Mouse (Mus musculus) mouse embryonic stem cell (cell line): Measurements from ENCODE around the gene Krt17.
"Not testable (repeated sequence)": the region's sequence is repeated elsewhere in the genome, so short reads cannot be mapped to it uniquely, and the experiment has no call there.

ENCODE experiments used
- in situ Hi-C, 2 experiments: fragments of 300-500 bp; cut with MboI; formaldehyde crosslinking; loops; 1 replicate in 1 of 2; 3 replicates in 1 of 2; pipeline ENCODE4 v1.14.3; 2019 to 2020; ENCODE audit warnings: low sequenced_read_pairs in 2 of 2, low pct_unique_long_range_greater_than_20kb in 1 of 2, mixed read lengths in 1 of 2; ENCODE audit not compliant: unreplicated experiment in 1 of 2

The Krt17 gene

DNA sequence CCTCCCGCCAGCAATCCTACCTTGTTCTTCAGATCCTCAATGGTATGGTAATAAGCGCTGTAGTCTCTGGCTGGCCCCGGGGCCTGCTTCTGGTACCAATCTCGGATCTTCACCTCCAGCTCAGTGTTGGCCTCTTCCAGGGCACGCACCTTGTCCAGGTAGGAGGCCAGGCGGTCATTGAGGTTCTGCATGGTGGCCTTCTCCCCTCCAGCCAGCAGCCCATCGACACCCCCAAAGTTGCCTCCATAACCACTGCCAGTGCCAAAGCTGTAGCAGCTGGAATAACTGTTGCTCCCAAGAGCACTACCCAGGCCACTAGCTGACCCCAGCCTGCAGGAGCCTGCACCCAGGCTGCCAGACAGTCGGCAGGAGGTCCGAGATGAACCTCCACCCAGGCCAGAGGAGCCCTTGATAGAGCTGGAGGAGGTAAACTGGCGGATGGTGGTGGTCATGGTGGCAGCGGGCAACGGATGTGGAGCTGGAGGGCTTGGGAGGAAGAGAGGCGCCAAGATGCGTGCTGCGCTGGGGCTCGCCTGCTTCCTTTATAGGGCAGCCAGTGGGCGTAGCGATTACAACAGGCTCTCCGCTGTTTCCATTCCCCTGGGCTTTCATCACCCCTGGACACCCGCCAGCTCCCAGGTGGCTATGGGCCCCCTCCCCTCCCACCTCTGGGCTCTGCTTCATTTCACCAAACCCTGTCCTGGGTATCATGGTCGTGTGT, at the start of gene Krt17:
Gene Krt17, minus strand, starts transcription at position 516 of the 721 bp plus-strand sequence.
- in situ Hi-C loops = no loop called here

DNA sequence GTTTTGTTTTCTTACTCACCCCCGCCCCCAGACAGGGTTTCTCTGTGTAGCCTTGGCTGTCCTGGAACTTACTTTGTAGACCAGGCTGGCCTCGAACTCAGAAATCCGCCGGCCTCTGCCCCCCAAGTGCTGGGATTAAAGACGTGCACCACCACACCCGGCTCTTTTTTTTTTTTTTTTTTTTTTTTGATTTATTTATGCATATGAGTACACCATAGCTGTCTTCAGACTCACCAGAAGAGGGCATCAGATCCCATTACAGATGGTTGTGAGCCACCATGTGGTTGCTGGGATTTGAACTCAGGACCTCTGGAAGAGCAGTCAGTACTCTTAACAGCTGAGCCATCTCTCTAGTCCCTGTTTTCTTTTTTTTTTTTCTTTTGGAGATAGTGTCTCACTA, 47.8 kb upstream of the Krt17 start:
- in situ Hi-C loops = not testable (repeated sequence)

DNA sequence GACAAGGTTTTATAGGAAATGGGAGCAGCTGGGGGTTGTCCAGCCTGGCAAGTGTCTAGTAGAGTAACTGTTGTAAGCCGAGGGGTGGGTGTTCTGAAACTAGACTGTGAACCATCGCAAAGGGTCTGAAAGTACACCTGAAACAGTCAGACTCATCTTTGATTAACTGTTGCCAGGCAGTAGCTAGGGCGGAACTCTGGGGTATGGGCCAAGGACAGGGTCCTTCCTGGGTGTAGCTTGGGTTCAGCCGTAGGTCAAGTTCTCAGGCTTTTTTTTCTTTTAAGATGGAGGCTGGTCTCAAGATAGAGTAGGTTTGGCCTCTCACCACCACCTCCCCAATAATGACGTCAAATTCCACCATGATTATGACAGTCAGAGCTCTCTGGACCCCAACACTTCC, 47.1 kb upstream of the Krt17 start:
- in situ Hi-C loops = no loop called here

DNA sequence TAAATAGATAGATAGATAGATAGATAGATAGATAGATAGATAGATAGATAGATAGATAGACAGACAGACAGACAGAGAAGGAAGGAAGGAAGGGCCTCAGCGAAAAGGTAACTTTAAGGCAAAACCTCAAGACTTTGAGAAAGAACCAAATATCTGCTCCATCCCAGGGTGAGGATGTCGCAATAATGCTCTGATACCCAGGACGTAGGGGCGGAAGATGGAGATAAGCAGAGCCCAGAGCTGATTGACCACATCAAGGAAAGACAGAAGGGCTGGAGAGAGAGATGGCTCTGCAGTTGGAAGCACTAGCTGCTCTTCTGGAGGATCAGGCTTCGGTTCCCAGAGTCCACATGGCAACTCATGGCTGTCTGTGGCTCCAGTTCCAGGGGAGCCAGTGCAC, 40.5 kb upstream of the Krt17 start:
- in situ Hi-C loops = no loop called here

DNA sequence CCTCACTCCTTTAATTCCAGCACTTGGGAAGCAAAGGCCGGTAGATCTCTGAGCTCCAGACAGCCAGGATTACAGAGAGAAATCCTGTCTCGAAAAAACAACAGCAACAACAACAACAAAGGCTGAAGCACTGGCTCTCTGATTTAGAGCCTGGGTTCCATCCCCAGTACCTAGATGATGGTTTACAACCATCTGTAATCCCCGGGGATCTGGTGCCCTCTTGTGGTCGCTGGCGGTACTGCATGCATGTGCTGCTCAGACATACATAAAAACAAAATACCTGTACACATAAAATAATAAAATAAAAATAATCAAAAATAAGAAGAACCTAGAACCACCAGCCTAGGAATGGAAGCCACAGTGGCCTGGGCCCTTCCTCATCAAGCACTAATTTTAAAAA, 39.5 kb upstream of the Krt17 start:
- in situ Hi-C loops = no loop called here

DNA sequence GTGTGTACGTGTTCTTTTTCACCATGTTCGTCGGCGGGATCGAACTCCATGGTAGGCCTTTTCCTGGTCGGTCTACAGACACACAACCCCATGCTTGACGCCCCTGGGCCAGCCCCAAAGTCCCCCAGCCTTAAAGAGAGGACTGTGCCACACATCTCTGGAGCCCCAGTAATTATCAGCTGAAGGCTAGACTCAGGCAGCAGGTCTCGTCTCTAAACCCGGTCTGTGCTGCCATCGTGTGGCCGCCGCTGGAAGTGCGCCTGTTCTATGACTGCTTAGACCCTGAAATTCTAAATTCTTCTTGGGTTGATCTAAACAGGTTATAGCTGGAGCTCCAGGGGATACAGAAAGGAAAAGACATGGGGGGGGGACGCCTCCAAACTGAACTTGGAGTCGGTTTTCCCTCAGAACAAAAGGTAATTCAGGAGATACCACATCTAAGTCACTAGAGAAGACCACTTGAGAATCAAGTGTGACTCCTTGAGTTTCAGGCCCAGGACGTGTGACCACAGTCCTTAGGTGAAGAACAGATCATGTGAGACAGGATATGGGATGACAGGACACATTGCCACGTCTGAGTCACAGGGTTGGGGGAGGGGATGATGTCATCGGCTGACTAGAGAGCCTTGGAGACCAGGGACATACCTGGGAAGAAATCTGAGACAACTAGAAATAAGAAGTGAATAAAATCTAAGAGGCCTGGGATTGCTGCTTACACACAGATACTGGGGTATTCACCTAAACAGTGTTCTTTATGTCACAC, 37.6 kb upstream of the Krt17 start:
- in situ Hi-C loops = loop anchor here (5.0 to 25.0 kb wide), 6 partner anchors 96 to 836 kb away; no protein-coding TSS in a partner anchor

DNA sequence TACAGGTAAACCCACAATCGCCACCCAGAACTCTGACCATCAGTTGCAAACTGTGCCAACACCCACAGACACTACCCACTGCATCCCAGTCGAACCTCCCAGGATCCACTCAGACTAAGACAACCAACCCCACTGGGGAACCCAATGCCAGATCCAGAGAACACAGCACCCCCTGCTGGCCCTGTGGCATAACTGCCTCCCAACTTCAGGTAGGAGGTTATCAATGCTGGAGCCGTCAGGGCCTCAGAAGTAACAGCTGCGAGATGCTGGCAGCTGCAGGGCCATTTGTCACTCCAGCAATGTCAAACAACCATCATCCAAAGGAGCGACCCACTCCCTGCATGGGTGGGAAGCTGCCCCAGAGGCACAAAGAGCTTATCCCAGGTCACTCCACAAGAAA, 37.0 kb upstream of the Krt17 start:
- in situ Hi-C loops = loop anchor here (5.0 to 25.0 kb wide), 6 partner anchors 96 to 836 kb away; no protein-coding TSS in a partner anchor

DNA sequence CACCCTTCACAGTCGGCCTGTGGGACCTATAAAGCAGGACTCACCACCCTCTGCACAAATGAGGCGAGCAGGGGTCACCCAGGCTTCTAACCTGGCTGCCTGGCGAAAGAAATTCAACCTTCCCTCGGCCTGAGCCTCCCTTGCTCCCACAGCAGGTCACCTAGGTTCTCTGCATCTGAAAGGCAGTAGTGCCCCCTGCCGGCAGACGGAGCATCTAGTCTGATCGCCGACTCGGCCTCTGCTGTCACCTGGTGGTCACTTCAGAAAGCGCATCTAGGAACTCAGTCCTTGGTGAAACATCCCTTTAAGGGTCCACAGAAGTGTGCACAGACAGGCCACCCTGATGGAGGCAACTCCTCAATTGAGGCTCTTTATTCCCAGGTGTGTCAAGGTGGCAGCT, 34.5 kb upstream of the Krt17 start:
- in situ Hi-C loops = loop anchor here (5.0 to 25.0 kb wide), 6 partner anchors 93 to 833 kb away; no protein-coding TSS in a partner anchor

DNA sequence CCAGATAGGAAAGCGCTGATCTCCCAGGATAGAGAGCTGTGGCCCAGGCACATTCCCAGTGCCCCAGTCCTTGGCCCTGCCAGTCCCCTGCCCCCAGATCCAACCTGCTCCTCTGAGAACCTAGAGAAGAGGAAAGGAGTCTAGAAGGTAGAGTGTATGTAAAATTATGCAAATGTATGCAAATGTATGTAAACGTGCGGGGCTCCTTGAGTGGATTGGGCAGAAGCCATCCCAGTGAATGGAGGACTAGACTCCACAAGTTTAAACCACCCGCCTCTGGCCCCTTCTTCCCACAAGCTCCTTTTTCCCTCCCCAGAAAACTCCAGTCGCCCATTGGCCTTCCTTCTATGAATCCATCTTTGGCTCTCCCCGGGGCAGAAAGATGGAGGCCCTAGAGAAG, 32.1 kb upstream of the Krt17 start:
- in situ Hi-C loops = loop anchor here (10.0 to 25.0 kb wide), 2 partner anchors 228 to 831 kb away; no protein-coding TSS in a partner anchor

DNA sequence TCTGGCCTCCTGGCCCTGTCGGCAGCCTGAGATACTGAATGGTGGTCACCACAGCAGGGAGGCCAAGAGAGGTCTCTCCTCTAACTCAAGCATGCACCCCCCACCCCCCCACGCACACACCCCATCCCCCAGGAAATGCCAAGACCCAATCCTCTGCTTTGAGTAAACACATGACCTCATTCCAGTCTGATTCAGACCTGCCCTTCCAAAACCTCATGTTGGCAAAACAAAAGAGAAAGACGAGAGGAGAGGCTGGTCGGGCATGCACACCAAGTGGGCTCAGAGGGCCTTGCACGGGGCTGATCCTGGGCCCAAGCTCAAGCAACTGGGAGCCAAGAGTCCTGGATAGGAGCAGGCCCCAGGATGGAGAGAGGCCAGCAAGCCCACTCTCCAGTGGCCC, 29.4 kb upstream of the Krt17 start:
- in situ Hi-C loops = loop anchor here (10.0 to 25.0 kb wide), 2 partner anchors 225 to 828 kb away; no protein-coding TSS in a partner anchor

DNA sequence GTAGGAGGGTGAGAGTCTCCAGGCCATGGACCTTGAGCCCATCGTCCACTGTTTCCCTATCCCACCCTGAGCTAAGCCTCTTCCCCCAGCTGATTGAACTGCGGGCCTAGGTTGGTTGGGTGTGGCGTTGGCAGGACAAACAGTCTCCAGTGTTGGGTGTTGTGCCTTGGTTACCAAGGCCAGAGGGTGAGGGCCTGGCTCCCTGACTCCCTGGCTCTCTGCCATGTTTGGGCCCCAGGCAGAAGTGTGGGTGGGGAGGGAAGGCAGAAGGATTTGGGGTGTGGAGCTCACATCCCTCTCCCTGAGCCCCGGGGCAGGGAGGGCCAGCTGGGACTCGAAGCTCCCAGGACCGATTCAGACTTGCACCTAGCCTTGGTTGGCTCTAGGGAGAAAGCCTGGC, 28.1 kb upstream of the Krt17 start:
- in situ Hi-C loops = loop anchor here in 1 of 2 experiments (25.0 kb wide), 1 partner anchor 827 kb away; no protein-coding TSS in a partner anchor

DNA sequence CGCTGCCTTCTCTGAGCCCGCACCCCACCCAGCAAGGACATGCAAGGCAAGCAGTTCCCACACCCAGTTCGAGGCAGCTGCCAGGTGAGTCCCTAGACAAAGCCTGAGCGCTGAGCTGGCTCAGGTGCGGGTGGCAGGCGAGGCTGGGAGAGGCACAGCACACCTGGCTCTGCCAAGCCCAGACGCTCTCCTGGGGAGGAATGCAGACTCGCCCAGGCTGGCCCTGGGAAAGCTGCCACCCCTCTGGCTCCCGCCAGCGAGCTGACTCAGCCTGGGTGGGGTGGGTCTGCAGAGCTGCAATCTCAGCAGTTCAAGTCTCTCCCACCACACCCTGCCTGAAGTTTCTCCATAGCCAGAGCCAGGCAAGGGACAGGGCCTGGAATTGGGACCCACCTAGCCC, 26.2 kb upstream of the Krt17 start:
- in situ Hi-C loops = loop anchor here in 1 of 2 experiments (25.0 kb wide), 1 partner anchor 825 kb away; no protein-coding TSS in a partner anchor

DNA sequence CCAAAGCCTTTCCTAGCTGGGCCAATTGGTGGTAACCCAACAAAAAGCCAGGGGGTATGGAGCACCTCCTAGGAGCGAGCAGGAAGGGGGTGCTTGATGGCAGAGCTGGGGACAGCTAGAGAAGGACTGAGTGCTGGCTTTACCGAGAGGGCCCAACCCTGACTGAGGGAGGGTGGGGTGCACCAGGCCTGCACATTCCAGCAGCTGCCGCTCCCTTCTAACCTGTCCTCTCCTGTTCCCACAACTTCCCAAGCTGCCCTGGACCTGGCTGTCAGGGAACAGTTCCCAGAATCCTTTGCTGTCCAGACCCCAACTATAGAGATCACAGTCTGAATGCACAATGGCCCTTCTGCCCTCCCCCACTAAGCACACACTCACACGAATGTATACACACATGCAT, 24.2 kb upstream of the Krt17 start:
- in situ Hi-C loops = loop anchor here in 1 of 2 experiments (5.0 to 25.0 kb wide), 2 partner anchors 83 to 823 kb away; no protein-coding TSS in a partner anchor

DNA sequence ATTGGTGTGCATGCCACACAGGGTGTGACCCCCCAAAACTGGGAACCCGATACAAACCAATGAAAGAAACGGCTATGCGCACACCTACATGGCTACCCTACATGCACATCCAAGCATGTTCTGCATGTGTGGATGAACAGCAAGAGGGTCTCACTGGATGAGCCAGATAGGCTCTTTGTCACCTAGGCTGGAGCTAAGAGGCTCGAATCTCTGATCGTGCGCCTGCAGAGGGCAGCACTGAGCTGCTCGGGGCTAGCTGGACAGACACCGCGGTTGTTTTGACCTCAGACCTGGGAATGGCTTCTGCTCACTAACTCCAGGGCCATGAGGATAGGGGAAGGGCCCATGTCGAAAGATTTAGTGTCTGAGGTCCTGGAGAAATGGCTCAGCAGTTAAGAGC, 21.7 kb upstream of the Krt17 start:
- in situ Hi-C loops = loop anchor here in 1 of 2 experiments (5.0 to 25.0 kb wide), 2 partner anchors 80 to 820 kb away; no protein-coding TSS in a partner anchor

DNA sequence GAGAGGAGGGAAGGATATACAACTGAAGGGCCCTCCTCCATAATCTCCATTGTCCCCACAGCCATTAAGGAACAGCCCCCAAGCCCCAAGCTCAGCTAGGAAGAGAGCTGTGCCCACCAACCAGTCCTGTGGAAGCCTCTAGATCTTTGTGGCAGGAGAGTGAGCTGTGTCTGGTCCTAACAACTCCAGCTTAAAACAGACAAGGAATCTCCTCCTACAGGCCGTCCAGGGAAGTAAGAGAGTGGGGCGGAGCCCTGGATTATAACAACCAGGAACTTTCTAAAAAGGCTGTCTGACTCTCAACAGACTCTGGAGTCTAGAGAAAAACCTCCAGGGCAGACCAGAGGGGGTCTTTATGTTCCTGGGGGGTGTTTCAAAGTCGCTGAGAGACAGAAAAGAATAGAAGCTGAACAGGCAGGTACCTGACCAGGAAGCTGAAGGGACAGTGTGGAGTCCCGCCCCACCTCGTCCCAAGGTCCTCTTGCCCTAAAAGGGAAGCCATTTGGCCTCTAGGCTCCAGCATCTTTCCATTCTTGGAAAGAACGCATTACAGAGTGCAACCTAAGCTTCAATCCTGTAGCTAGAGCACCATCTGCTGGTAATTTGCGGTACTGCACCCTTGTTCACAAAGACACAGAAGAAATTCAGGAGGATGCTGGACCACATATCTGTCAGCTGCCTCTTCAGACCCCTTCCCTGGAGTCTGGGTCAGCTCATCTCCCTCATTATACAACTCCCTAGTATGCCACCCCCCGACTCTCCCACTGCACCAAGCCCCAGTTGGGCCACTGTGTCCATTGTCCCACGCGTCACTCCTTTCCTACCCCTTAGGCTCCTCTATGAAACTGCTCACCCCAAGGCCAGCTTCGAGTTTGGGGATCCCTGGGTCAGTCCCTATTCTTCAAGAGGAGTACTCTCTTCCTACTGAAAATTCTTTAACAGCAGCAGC, 21.0 kb upstream of the Krt17 start:
- in situ Hi-C loops = loop anchor here in 1 of 2 experiments (5.0 to 25.0 kb wide), 2 partner anchors 80 to 820 kb away; no protein-coding TSS in a partner anchor

DNA sequence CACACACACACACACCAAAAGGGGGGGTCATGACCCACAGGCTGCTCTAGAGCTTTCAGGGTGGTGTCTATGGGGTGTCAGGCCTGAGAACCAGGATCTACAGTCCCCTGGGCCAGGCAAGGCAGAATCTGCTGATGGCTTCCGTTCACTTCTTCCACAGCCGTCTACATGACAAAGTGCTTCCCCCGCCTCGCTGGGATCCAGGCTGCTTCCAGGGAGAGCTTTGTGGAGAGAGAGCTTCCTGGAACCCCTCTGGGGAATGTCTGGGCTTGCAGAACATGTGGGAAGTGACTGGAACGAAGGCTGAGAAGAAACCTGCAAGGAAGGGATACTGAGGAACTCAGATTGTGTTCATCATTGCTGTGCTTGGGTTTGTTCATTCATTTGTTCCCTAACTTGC, 17.9 kb upstream of the Krt17 start:
- in situ Hi-C loops = loop anchor here in 1 of 2 experiments (25.0 kb wide), 1 partner anchor 816 kb away; no protein-coding TSS in a partner anchor

DNA sequence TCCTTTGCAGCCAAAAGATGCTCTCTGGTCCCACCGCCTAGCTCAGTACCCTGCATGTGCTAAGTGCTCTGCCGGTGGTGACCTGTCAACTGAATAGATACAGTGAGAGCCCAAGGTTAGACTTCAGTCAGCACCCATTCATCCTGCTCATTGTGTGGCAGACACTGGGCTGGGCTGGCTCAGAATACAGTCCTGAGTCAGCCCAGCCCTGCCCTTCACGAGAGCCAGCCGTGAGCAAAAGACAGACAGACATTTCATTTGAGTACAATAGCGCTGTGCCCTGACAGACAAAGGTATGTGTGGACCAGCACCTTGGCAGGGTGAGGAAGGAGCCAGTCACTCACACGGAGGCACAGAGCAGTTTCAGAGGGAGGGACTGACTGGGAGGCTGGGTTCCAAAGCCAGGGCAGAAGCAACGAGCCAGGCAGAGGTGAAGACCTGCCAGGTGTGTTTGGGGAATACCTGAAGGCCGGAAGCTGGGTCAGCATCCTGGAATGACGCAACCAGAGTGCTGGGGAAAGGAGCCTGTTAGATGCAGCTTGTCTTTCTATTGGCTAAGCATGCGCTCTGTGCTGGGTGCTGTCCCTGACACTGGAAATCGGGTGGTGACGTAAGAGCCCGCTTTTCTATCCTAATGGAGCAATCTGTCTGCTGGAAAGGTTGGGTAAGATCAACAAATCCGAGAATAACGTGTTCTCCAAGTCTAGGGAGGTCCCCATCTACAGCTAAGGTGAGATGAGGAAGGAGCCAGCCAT, 17.1 kb upstream of the Krt17 start:
- in situ Hi-C loops = loop anchor here in 1 of 2 experiments (25.0 kb wide), 1 partner anchor 816 kb away; no protein-coding TSS in a partner anchor
